Mouse (Mus musculus) lung, postnatal 0 days (tissue): ENCODE results near the gene Cdkl3. TPM values are rescaled to one million over a fixed set of nuclear protein-coding genes. Genes with fewer than 3 reads are reported as not detected.

ENCODE experiments used
- ATAC-seq: fragments of 200-750 bp; cut with Nextera tagmentation; 2 replicates; pipeline ENCODE4 v1.8.0; 2017; ENCODE audit warnings: moderate library complexity
- DNase-seq: peaks from one replicate; pipeline ENCODE4 v3.0.0-alpha.2; 2016; ENCODE audit warnings: low spot score
- H3K27ac ChIP-seq: fragments of 300-500 bp; sonication (generic); 2 replicates; pipeline ENCODE4 v1.5.1; 2014; ENCODE audit warnings: antibody characterized with exemption, mild to moderate bottlenecking, low read length, mixed read lengths
- H3K27me3 ChIP-seq: fragments of 300-500 bp; sonication (generic); replicated peaks from 2 replicates; pipeline ENCODE4 v1.6.1; 2014; ENCODE audit warnings: low read length, mixed read lengths; ENCODE audit not compliant: insufficient read depth
- H3K36me3 ChIP-seq: fragments of 300-500 bp; sonication (generic); 2 replicates; pipeline ENCODE4 v1.6.1; 2014; ENCODE audit warnings: low read length, mixed read lengths; ENCODE audit not compliant: insufficient read depth
- H3K4me1 ChIP-seq: fragments of 300-500 bp; sonication (generic); 2 replicates; pipeline ENCODE4 v1.6.1; 2014; ENCODE audit warnings: antibody characterized with exemption, low read depth, low read length, mixed read lengths; ENCODE audit not compliant: insufficient read depth
- H3K4me2 ChIP-seq: fragments of 300-500 bp; sonication (generic); replicated peaks from 2 replicates; pipeline ENCODE4 v1.6.1; 2014; ENCODE audit warnings: low read depth, mild to moderate bottlenecking, low read length, moderate library complexity, mixed read lengths
- H3K4me3 ChIP-seq: fragments of 300-500 bp; sonication (generic); 2 replicates; pipeline ENCODE4 v1.5.1; 2014; ENCODE audit warnings: low read depth, low read length
- H3K9ac ChIP-seq: fragments of 300-500 bp; sonication (generic); replicated peaks from 2 replicates; pipeline ENCODE4 v1.6.1; 2014; ENCODE audit warnings: low read depth, mild to moderate bottlenecking
- H3K9me3 ChIP-seq: fragments of 300-500 bp; sonication (generic); 2 replicates; pipeline ENCODE4 v1.6.1; 2016; ENCODE audit warnings: low read length, mixed read lengths
- CTCF ChIP-seq: IDR thresholded peaks from 2 replicates; pipeline ENCODE4 v1.5.1; 2016; ENCODE audit warnings: antibody characterized with exemption, mild to moderate bottlenecking
- EP300 ChIP-seq: IDR thresholded peaks from 2 replicates; pipeline ENCODE4 v1.6.1; 2016; ENCODE audit warnings: antibody characterized with exemption, mild to moderate bottlenecking, control low read depth
- WGBS: fragments of 180-500 bp; shearing (Covaris S2); extraction: QIAGEN DNeasy Blood & Tissue Kit; methylation state at CpG from one replicate; pipeline ENCODE4 v1.1.7; 2014; 5-methylcytosine and 5-hydroxymethylcytosine counted together
- polyA plus RNA-seq: library from polyadenylated mRNA; unstranded; fragments of >200 nt; fragmentation: Nextera tagmentation; extraction: Ambion mirVana; gene quantifications from 2 replicates; pipeline ENCODE4 v1.2.1, GENCODE M21; 2015

The Cdkl3 gene
- polyA plus RNA-seq, 1 experiment from 2014 or later, result 6.1 TPM

GRCm38 (mm10) chr11:52003505-52003771, 583 bp upstream of the Cdkl3 start:
- Histone ChIP-seq H3K27me3 (no peaks in the 10 kb centered on the region), H3K4me1 (peaks cover 7% of the 10 kb centered on the region; the same call in 1 of the 2 replicates), H3K4me3 (peak overlapping the region; percentile 52), H3K9me3 (no peaks in the 10 kb centered on the region), H3K36me3 (no peaks in the 10 kb centered on the region), H3K27ac (peak overlapping the region; percentile 90), H3K9ac (peak overlapping the region; percentile 27; the same call in 1 of the 2 replicates), H3K4me2 (peak overlapping the region; percentile 59)
- ATAC-seq, result no peak
- TF ChIP-seq EP300 (no peak), CTCF (no peak)
- 8% methylated on average over 4 of the region's 4 CpGs for WGBS
- no peak for DNase-seq

GRCm38 (mm10) chr11:52005586-52005985, 1.6 kb downstream of the Cdkl3 start:
- Histone ChIP-seq H3K9me3 (no peaks in the 10 kb centered on the region), H3K27me3 (no peaks in the 10 kb centered on the region), H3K4me2 (no peak overlapping the region), H3K27ac (no peak overlapping the region), H3K4me1 (peaks cover 7% of the 10 kb centered on the region; the same call in 1 of the 2 replicates), H3K9ac (no peak overlapping the region), H3K36me3 (no peaks in the 10 kb centered on the region), H3K4me3 (no peak overlapping the region)
- no peak for ATAC-seq
- TF ChIP-seq CTCF (no peak), EP300 (no peak)
- DNase-seq, result no peak
- WGBS, result 51% methylated on average over 2 of the region's 2 CpGs

GRCm38 (mm10) chr11:52011011-52011410, 7.0 kb downstream of the Cdkl3 start:
- ATAC-seq, result no peak
- Histone ChIP-seq H3K27ac (no peak overlapping the region), H3K27me3 (no peaks in the 10 kb centered on the region), H3K4me1 (no peaks in the 10 kb centered on the region), H3K9me3 (no peaks in the 10 kb centered on the region), H3K9ac (no peak overlapping the region), H3K36me3 (no peaks in the 10 kb centered on the region), H3K4me2 (no peak overlapping the region), H3K4me3 (no peak overlapping the region)
- TF ChIP-seq EP300 (no peak), CTCF (no peak)
- WGBS, result 76% methylated on average over 11 of the region's 11 CpGs
- no peak for DNase-seq

GRCm38 (mm10) chr11:52011541-52011940, 7.5 kb downstream of the Cdkl3 start:
- no peaks in the 10 kb centered on the region for H3K36me3 ChIP-seq
- WGBS, result 71% methylated on average over 5 of the region's 5 CpGs
- H3K4me1 ChIP-seq, result no peaks in the 10 kb centered on the region
- no peaks in the 10 kb centered on the region for H3K9me3 ChIP-seq
- H3K27ac ChIP-seq, result no peak overlapping the region
- no peak overlapping the region for H3K9ac ChIP-seq
- no peak for DNase-seq
- no peak overlapping the region for H3K4me3 ChIP-seq
- no peak for TF ChIP-seq CTCF
- TF ChIP-seq EP300, result no peak
- H3K27me3 ChIP-seq, result no peaks in the 10 kb centered on the region
- ATAC-seq, result no peak
- H3K4me2 ChIP-seq, result no peak overlapping the region

GRCm38 (mm10) chr11:52018217-52018616, 14.2 kb downstream of the Cdkl3 start:
- H3K4me2 ChIP-seq, result no peak overlapping the region
- H3K9ac ChIP-seq, result no peak overlapping the region
- H3K36me3 ChIP-seq, result no peaks in the 10 kb centered on the region
- DNase-seq (no peak), ATAC-seq (no peak)
- H3K27me3 ChIP-seq, result no peaks in the 10 kb centered on the region
- H3K9me3 ChIP-seq, result no peaks in the 10 kb centered on the region
- 60% methylated on average over 9 of the region's 9 CpGs for WGBS
- TF ChIP-seq EP300 (no peak), CTCF (no peak)
- H3K4me3 ChIP-seq, result no peak overlapping the region
- no peak overlapping the region for H3K27ac ChIP-seq
- H3K4me1 ChIP-seq, result no peaks in the 10 kb centered on the region

- no peaks in the 10 kb centered on the region for H3K4me1 ChIP-seq
- no peak for DNase-seq
Observed at GRCm38 (mm10) chr11:52032356-52032755, 28.3 kb downstream of the Cdkl3 start.

GRCm38 (mm10) chr11:52033953-52034352, 29.9 kb downstream of the Cdkl3 start:
- H3K4me1 ChIP-seq, result no peaks in the 10 kb centered on the region
- H3K4me3 ChIP-seq, result no peak overlapping the region
- no peaks in the 10 kb centered on the region for H3K27me3 ChIP-seq
- WGBS, result 62% methylated on average over 1 of the region's 1 CpGs
- H3K9ac ChIP-seq, result no peak overlapping the region
- DNase-seq (no peak), ATAC-seq (no peak)
- H3K36me3 ChIP-seq, result no peaks in the 10 kb centered on the region
- H3K9me3 ChIP-seq, result no peaks in the 10 kb centered on the region
- TF ChIP-seq CTCF (no peak), EP300 (no peak)
- no peak overlapping the region for H3K4me2 ChIP-seq
- H3K27ac ChIP-seq, result no peak overlapping the region

More at GRCm38 (mm10) chr11:52032356-52032755, 28.3 kb downstream of the Cdkl3 start:
- no peak for TF ChIP-seq EP300
- no peak for TF ChIP-seq CTCF
- H3K9me3 ChIP-seq, result no peaks in the 10 kb centered on the region
- no peak overlapping the region for H3K4me3 ChIP-seq
- no peak overlapping the region for H3K9ac ChIP-seq
- ATAC-seq, result no peak
- H3K27ac ChIP-seq, result no peak overlapping the region
- no peaks in the 10 kb centered on the region for H3K27me3 ChIP-seq
- H3K4me2 ChIP-seq, result no peak overlapping the region
- 52% methylated on average over 8 of the region's 8 CpGs for WGBS
- H3K36me3 ChIP-seq, result no peaks in the 10 kb centered on the region
